Mouse (Mus musculus): ENCODE measurements around the gene Cct3.
"Not testable (repeated sequence)": the region's sequence is repeated elsewhere in the genome, so short reads cannot be mapped to it uniquely, and the experiment has no call there.

GRCm38 (mm10) chr3:88295272-88295671, 1.6 kb upstream of the Cct3 start:
- not testable (repeated sequence) for TF ChIP-seq CTCF (IDR thresholded peaks at IDR 0.05; ENCODE audit: low read depth, low read length); POLR2A (IDR thresholded peaks at IDR 0.05; ENCODE audit: borderline replicate concordance, low read depth, low read length)

All from bone marrow macrophage, adult 2 months (primary cell).